Mouse (Mus musculus) heart, embryonic 15.5 days (tissue): ENCODE measurements around the gene Ly75. TPM values are rescaled to one million over a fixed set of nuclear protein-coding genes. Genes with fewer than 3 reads are reported as not detected.

ENCODE experiments used
- ATAC-seq: fragments of 200-750 bp; cut with Nextera tagmentation; replicated peaks from 2 replicates; pipeline ENCODE4 v1.8.0; 2017; ENCODE audit warnings: low read depth, moderate TSS enrichment; ENCODE audit not compliant: insufficient number of reproducible peaks, insufficient read depth, low FRiP score
- H3K27ac ChIP-seq: fragments of 300-500 bp; sonication (generic); 2 replicates; pipeline ENCODE4 v1.5.1; 2015; ENCODE audit warnings: mild to moderate bottlenecking, inconsistent platforms
- H3K27me3 ChIP-seq: fragments of 300-500 bp; sonication (generic); 2 replicates; pipeline ENCODE4 v1.6.1; 2015; ENCODE audit warnings: inconsistent platforms
- H3K36me3 ChIP-seq: fragments of 300-500 bp; sonication (generic); 2 replicates; pipeline ENCODE4 v1.6.1; 2015; ENCODE audit warnings: mild to moderate bottlenecking, inconsistent platforms
- H3K4me1 ChIP-seq: fragments of 300-500 bp; sonication (generic); replicated peaks from 2 replicates; pipeline ENCODE4 v1.6.1; 2015; ENCODE audit warnings: inconsistent platforms
- H3K4me2 ChIP-seq: fragments of 300-500 bp; sonication (generic); 2 replicates; pipeline ENCODE4 v1.6.1; 2015; ENCODE audit warnings: inconsistent platforms, mild to moderate bottlenecking, moderate library complexity
- H3K4me3 ChIP-seq: fragments of 300-500 bp; sonication (generic); 2 replicates; pipeline ENCODE4 v1.5.1; 2015; ENCODE audit warnings: mild to moderate bottlenecking, inconsistent platforms
- H3K9ac ChIP-seq: fragments of 300-500 bp; sonication (generic); 2 replicates; pipeline ENCODE4 v1.6.1; 2015; ENCODE audit warnings: mild to moderate bottlenecking, inconsistent platforms
- H3K9me3 ChIP-seq: fragments of 300-500 bp; sonication (generic); replicated peaks from 2 replicates; pipeline ENCODE4 v1.6.1; 2016; ENCODE audit warnings: inconsistent platforms
- WGBS: fragments of 180-500 bp; shearing (Covaris S2); methylation state at CpG from one replicate; pipeline ENCODE4 v1.1.7; 2015; ENCODE audit warnings: mixed read lengths; 5-methylcytosine and 5-hydroxymethylcytosine counted together
- polyA plus RNA-seq: library from polyadenylated mRNA; unstranded; fragments of >200 nt; fragmentation: Nextera tagmentation; extraction: Ambion mirVana; gene quantifications from 2 replicates; pipeline ENCODE4 v1.2.1, GENCODE M21; 2015

Ly75 gene
- polyA plus RNA-seq, 1 experiment from 2014 or later, result 1.3 TPM

DNA sequence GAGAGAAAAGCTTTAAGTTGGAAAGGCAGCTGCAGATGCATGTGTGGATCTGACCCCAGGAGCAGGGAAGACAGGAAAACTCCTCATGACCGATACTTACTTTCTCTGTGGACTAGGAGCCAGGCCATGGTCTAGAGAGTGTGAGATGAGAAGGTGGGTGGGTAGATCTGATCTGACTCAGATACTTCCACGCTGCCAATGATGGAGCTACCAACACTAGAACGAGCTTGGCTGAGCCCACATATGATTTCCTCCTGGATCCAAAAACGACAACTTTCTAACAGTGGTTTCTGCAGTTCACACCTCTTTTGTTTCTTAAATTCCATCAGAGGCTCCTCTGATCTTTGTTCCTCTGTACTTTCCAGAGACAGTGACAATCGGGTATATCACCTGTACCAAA is 18.6 kb upstream of the Ly75 start:
- WGBS, result 66% methylated on average over 5 of the region's 5 CpGs
- ATAC-seq, result no peak
- H3K4me2 ChIP-seq, result no peak overlapping the region

DNA sequence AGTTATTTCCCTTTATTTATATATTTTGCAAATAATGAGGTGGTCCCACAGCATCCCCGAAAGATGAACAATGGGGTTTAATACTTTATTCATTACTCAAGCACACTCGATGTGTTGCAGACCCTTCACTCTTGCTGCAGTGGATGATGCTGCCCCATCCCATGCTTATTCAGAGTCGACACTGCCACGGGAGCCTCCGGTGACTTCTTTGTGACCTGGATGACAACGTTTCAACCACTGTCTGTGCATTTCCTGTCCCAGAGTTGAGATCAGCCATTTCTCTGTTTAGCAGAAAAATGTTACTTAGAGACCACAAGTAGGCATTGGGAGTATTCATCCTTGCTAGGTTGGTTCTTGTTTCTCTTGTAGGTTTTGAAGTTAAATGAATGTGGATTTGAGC is 10.7 kb upstream of the Ly75 start:
- H3K27ac ChIP-seq, result no peak overlapping the region
- H3K27me3 ChIP-seq, result no peaks in the 10 kb centered on the region
- H3K4me3 ChIP-seq, result no peak overlapping the region
- ATAC-seq, result no peak
- H3K9me3 ChIP-seq, result no peaks in the 10 kb centered on the region
- H3K36me3 ChIP-seq, result no peaks in the 10 kb centered on the region
- H3K4me1 ChIP-seq, result no peaks in the 10 kb centered on the region
- H3K9ac ChIP-seq, result no peak overlapping the region
- 59% methylated on average over 6 of the region's 6 CpGs for WGBS
- no peak overlapping the region for H3K4me2 ChIP-seq

More for the DNA sequence above, 18.6 kb upstream of the Ly75 start:
- Histone ChIP-seq H3K27ac (no peak overlapping the region), H3K4me1 (no peaks in the 10 kb centered on the region), H3K9me3 (no peaks in the 10 kb centered on the region), H3K27me3 (no peaks in the 10 kb centered on the region), H3K4me3 (no peak overlapping the region), H3K9ac (no peak overlapping the region), H3K36me3 (no peaks in the 10 kb centered on the region)

DNA sequence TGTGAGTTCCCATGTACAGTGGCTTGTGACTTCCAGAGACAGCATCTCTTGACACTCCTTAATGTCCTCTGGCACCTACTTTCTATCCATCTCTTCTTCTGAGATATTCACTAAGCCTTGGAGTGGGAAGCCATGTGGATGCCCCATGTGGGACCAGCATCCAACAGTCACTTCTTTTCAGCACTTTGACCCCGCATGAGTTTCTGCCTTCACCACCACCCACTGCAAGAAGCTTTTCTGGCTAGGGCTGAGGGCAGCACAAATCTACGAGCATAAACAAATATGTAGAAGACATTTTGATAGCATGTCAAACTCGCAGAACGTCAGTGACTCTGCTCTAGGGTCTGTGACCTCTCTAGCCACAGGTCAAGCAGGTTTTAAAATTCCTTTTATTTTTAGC is 9.2 kb upstream of the Ly75 start:
- no peaks in the 10 kb centered on the region for H3K36me3 ChIP-seq
- no peak overlapping the region for H3K9ac ChIP-seq
- H3K4me1 ChIP-seq, result no peaks in the 10 kb centered on the region
- ATAC-seq, result no peak
- no peak overlapping the region for H3K4me3 ChIP-seq
- no peaks in the 10 kb centered on the region for H3K9me3 ChIP-seq
- 61% methylated on average over 4 of the region's 4 CpGs for WGBS
- H3K4me2 ChIP-seq, result no peak overlapping the region
- no peaks in the 10 kb centered on the region for H3K27me3 ChIP-seq
- H3K27ac ChIP-seq, result no peak overlapping the region

DNA sequence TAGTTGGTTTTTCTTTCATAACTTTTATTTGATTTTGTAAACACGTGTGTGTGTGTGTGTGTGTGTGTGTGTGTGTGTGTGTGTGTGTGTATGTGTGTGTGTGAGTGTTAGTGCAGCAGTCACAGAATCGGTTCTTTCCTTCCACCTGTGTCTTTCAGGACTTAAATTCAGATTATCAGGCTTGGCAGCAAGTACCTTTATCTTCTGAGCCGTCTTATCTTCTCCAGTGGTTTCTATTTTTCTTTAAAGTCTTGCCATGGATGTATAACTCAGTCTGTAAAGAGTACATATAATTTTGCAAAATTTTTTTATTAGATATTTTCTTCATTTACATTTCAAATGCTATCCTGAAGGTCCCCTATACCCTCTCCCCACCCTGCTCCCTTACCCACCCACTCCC is 4.3 kb upstream of the Ly75 start:
- H3K27ac ChIP-seq, result no peak overlapping the region
- ATAC-seq, result no peak
- no peak overlapping the region for H3K9ac ChIP-seq
- 57% methylated on average over 3 of the region's 3 CpGs for WGBS
- H3K27me3 ChIP-seq, result no peaks in the 10 kb centered on the region; the same call in 1 of the 2 replicates
- no peaks in the 10 kb centered on the region for H3K9me3 ChIP-seq
- H3K4me3 ChIP-seq, result no peak overlapping the region
- no peaks in the 10 kb centered on the region for H3K36me3 ChIP-seq
- H3K4me1 ChIP-seq, result peaks cover 19% of the 10 kb centered on the region
- H3K4me2 ChIP-seq, result no peak overlapping the region

DNA sequence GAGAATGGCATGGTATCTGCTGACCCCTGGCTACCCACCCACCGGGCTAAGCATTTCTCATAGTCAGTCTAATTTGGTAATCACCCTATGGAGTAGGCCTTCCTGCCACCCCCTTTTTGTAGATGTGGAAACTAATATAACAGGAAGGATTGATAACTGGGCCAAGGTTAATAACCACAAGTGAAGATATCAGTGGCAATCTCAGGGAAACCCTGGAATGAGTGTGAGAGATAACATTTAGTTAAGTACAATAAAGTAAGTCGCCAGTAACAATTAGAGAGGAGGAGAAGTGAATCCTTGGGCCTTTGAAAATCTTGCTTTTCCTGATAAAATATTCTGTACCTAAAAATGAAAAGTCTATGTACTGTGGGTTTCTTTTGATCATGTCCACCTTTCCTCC is 3.7 kb upstream of the Ly75 start:
- Histone ChIP-seq H3K9me3 (no peaks in the 10 kb centered on the region), H3K9ac (no peak overlapping the region), H3K4me1 (peaks cover 19% of the 10 kb centered on the region), H3K4me2 (no peak overlapping the region), H3K27me3 (no peaks in the 10 kb centered on the region; the same call in 1 of the 2 replicates), H3K4me3 (no peak overlapping the region), H3K27ac (no peak overlapping the region), H3K36me3 (no peaks in the 10 kb centered on the region)
- no peak for ATAC-seq
- WGBS, result 72% methylated on average over 2 of the region's 2 CpGs

DNA sequence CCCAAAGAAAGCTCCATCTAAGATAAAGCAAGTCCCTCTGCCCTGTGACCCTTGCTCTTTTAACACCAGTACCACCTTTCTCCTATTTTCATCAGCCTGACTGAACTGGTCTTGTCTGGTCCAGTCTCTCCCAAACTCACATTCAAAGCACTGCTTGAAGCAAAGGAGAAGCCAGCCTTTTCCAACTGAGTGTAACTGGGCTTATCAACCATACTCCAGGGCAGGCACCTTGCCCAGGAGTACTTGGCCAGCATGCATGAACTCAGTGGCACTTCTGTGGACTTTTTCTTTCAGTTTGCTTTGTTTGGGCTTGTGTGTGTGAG is 1.6 kb upstream of the Ly75 start:
- no peaks in the 10 kb centered on the region for H3K36me3 ChIP-seq
- H3K9ac ChIP-seq, result no peak overlapping the region
- H3K4me2 ChIP-seq, result no peak overlapping the region
- ATAC-seq, result no peak
- no peaks in the 10 kb centered on the region for H3K9me3 ChIP-seq
- H3K4me3 ChIP-seq, result no peak overlapping the region
- H3K4me1 ChIP-seq, result peaks cover 19% of the 10 kb centered on the region
- H3K27ac ChIP-seq, result no peak overlapping the region
- no peaks in the 10 kb centered on the region; the same call in 1 of the 2 replicates for H3K27me3 ChIP-seq

DNA sequence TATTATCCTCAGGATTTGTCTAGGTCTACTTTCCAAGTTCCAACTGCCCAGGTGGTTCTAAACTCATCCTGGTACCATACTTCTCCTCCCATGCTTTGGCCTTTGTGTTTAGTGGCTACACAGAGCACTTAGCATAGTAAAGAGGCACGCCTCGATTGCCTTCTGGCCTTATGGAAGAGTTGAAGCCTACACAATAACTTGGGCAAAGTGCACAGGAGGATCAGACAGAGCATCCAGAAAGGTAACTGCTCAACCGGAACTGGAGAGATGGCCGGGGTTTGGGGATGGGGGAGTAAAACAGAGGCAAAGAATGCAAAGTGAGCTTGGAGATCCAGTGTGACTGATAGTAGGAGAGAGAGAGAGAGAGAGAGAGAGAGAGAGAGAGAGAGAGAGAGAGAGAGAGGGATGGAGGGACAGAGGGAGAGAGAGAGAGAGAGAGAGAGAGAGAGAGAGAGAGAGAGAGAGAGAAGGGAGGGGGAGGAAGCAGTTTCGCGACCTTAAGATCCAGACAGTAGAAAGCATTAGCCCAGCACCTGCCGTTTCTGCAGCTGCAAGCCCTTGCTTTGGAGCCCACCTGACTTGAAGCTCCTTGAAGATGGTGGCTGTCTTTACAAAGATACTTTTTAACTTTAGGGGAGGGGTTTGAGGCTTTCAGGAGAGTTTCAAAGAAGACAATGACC is 1.1 kb upstream of the Ly75 start:
- H3K9me3 ChIP-seq, result no peaks in the 10 kb centered on the region
- no peak overlapping the region for H3K4me2 ChIP-seq
- H3K36me3 ChIP-seq, result no peaks in the 10 kb centered on the region
- peaks cover 19% of the 10 kb centered on the region for H3K4me1 ChIP-seq
- H3K27me3 ChIP-seq, result no peaks in the 10 kb centered on the region; the same call in 1 of the 2 replicates
- no peak overlapping the region for H3K4me3 ChIP-seq
- no peak overlapping the region for H3K9ac ChIP-seq
- no peak for ATAC-seq
- WGBS, result 54% methylated on average over 7 of the region's 7 CpGs
- no peak overlapping the region for H3K27ac ChIP-seq

DNA sequence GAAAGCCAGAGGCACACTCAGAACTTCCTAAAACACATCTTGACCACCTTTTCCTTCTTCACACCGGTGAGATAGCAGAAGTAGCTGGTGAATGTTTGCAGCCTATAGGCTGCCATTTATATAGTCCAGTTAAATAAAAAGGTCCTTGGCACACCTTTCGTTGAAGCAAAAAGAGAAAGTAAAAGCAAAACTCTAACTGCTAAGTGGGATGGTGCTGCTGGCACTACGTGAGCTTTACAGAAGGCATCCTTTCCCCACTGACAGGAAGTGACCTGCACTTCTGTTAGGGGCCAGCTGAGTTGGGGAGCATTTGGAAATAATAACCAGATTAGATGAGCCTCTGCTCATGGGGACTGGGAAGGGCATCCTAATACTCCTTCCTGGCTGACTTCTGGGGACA is 757 bp downstream of the Ly75 start:
- peaks cover 19% of the 10 kb centered on the region for H3K4me1 ChIP-seq
- 75% methylated on average over 3 of the region's 3 CpGs for WGBS
- no peak for ATAC-seq
- no peaks in the 10 kb centered on the region for H3K9me3 ChIP-seq
- H3K36me3 ChIP-seq, result no peaks in the 10 kb centered on the region
- peak overlapping the region; percentile 91 for H3K4me2 ChIP-seq
- H3K4me3 ChIP-seq, result peak overlapping the region; percentile 61
- H3K27me3 ChIP-seq, result no peaks in the 10 kb centered on the region; the same call in 1 of the 2 replicates
- H3K27ac ChIP-seq, result no peak overlapping the region
- no peak overlapping the region for H3K9ac ChIP-seq

DNA sequence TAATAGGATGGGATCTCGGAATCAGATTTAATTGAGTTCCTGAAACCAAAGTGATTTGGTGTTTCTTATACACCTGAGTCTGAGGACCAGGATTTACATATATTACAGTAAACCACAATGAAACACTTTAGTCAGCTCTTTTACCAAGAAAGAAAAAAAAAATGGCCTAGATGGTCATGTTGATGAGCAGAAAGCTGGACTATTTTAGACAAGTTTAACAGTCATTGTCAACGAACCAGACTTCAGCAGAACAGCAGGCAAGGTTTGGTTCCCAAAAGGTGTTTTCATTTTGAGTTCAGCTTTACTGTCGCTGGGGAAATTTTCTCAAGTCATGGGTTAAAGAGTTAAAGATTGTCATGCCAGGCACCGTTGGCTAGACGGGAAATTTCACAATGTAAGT is 5.8 kb downstream of the Ly75 start:
- H3K27ac ChIP-seq, result no peak overlapping the region
- ATAC-seq, result no peak
- no peak overlapping the region for H3K4me3 ChIP-seq
- H3K9ac ChIP-seq, result no peak overlapping the region
- no peak overlapping the region for H3K4me2 ChIP-seq
- H3K27me3 ChIP-seq, result no peaks in the 10 kb centered on the region
- H3K36me3 ChIP-seq, result no peaks in the 10 kb centered on the region
- no peaks in the 10 kb centered on the region for H3K4me1 ChIP-seq
- H3K9me3 ChIP-seq, result no peaks in the 10 kb centered on the region
- 81% methylated on average over 5 of the region's 5 CpGs for WGBS

DNA sequence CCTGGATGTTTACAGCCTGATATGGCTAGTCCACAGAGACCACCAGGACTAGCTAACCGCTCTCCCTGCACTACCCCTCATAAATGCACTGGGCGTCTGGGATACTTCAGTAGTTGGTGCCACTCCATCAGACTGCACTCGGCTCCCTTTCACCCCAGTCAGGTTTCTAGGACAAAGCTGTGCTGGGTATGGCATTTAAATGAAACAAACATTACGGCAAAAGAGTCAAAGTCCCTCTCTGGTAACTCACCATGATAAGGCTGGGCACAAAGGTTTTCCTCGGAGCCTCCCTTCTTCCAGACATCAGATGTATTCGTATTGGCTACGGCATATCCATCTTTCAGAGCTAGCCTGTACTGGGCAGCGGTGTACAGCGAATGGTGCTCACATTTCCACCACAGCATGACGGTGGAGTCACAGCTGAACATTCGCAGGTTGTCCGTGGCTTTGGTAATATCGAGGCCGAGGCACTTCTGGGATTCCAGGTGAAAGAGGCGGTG is 7.4 kb downstream of the Ly75 start:
- H3K27ac ChIP-seq, result no peak overlapping the region
- H3K9ac ChIP-seq, result no peak overlapping the region
- ATAC-seq, result no peak
- WGBS, result 91% methylated on average over 15 of the region's 15 CpGs
- H3K27me3 ChIP-seq, result no peaks in the 10 kb centered on the region
- H3K4me3 ChIP-seq, result no peak overlapping the region
- H3K4me1 ChIP-seq, result no peaks in the 10 kb centered on the region
- H3K36me3 ChIP-seq, result no peaks in the 10 kb centered on the region
- H3K4me2 ChIP-seq, result no peak overlapping the region
- no peaks in the 10 kb centered on the region for H3K9me3 ChIP-seq

DNA sequence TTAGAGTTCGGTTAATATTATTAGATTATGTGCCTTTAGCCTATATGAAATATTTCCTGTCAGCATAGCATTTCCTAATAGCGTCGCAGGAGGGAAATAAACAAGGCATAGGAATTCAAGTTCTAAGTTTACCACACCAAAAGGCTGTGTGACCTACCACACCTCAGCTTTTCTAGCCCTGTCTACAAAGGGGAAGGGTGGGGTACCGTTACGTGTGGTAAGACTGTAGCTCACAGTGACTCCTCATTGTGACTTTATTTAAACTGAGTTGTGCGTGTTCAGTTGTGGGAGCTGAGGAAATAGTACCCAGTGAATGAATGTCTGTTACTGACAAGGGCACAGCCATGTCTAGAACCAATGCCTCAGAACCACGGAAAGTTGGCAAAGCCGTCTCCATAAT is 8.0 kb downstream of the Ly75 start:
- Histone ChIP-seq H3K36me3 (no peaks in the 10 kb centered on the region), H3K4me1 (no peaks in the 10 kb centered on the region), H3K4me2 (no peak overlapping the region), H3K27me3 (no peaks in the 10 kb centered on the region), H3K9me3 (no peaks in the 10 kb centered on the region), H3K4me3 (no peak overlapping the region), H3K27ac (no peak overlapping the region), H3K9ac (no peak overlapping the region)
- 87% methylated on average over 8 of the region's 8 CpGs for WGBS
- no peak for ATAC-seq

DNA sequence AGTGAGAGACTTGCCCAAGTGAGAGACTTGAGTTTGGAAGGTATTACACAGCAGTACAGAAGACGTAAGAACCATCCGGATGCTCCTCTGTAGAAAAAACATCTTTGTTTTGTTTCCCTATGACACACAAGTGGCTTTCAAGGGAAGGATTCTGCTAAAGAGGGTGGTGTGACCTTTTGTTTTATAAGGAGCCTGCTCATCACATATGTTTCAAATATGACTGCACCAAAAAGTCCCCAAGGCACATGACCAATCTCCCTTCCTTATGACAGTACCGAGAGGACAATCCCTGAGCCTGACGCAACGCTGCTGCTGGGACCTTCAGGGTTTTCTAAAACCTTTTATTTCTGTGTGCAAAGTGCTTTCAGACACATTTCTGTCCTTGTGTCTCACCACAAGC is 12.9 kb downstream of the Ly75 start:
- Histone ChIP-seq H3K4me1 (peaks cover 11% of the 10 kb centered on the region), H3K36me3 (no peaks in the 10 kb centered on the region), H3K4me3 (no peak overlapping the region), H3K9ac (no peak overlapping the region), H3K4me2 (no peak overlapping the region), H3K27ac (no peak overlapping the region), H3K27me3 (no peaks in the 10 kb centered on the region), H3K9me3 (no peaks in the 10 kb centered on the region)
- WGBS, result 92% methylated on average over 5 of the region's 5 CpGs
- ATAC-seq, result no peak
